Mouse (Mus musculus): ENCODE results near the gene Epha4. TPM values are rescaled to one million over a fixed set of nuclear protein-coding genes. Genes with fewer than 3 reads are reported as not detected.

Epha4 gene
- total RNA-seq (2021): 100 to 1,000 TPM; 224 to 256 TPM
- long read RNA-seq, experiment 1, full-length matches to known transcripts: 15 of 60 reads
- long read RNA-seq, experiment 1, partial matches to known transcripts: 29 of 60 reads
- long read RNA-seq, experiment 1, other reads (novel, unspliced or antisense): 16 of 60 reads
- long read RNA-seq, experiment 2, full-length matches to known transcripts: 9 of 30 reads
- long read RNA-seq, experiment 2, partial matches to known transcripts: 15 of 30 reads
- long read RNA-seq, experiment 2, other reads (novel, unspliced or antisense): 6 of 30 reads

DNA sequence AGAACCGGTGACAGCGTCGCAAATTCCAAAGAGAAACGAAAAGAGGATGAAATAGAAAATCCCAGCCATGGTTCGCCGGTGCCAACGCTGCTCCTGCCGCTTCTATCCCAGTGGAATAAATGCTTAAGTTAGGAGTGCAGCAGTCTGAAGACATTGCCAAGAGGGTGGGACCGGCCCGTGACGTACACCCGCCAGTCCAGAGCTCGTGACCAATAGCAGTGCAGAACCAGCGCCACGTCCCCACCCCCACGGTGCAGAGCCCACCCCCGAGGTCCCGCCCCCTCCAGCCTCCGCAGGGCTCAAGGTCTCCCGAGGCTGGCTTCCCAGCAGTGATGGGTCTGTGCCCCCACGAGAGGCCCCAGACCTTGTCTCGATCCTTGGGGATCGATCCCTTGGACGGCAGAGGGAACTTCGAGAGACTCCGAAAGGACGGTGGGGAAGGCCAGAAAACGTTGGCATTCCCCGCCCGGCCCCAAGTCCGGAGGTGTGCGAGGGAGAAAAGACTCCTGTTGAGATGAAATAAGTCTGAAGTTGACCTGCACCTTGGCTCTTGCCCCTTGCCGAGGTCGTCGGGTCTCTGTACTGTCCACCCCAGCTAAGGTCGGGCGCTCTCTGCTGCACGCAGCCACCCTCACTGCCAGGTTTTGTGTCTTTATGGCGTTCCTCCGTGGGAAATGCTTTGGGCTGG lies at the start of gene Epha4:
TSS of gene Epha4 (minus strand) at position 126 of the 688 bp plus-strand sequence.
- intact Hi-C loops (cut with DNase I): loop anchor here (5.0 to 10.0 kb wide), 7 partner anchors 103 to 1703 kb away; no protein-coding TSS in a partner anchor
- peak; percentile 93 to 95 for DNase-seq (ENCODE audit: low spot score in 2 of 2)

DNA sequence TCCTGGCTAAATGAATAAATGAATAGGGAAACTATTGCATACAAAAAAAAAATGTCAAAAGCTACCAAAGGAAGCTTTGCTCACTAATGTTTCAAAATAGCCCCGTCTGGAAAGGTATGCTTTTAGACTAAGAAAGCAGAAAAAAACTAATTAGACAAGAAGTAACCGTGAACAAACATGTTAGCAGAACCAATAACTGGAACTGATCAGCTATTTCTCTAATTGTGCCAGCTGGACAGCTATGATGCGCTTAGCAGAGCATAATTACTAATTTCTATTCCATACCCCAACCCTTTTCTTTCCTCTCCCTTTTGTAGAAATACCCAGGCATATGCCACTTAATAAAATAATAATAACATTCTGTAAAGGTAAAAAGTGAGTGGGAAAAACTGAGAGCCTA lies 41.3 kb upstream of the Epha4 start:
- intact Hi-C loops (cut with DNase I): no loop called here
- DNase-seq (ENCODE audit: low spot score in 2 of 2): no peak

- intact Hi-C loops (cut with DNase I): no loop called here
- no peak for DNase-seq (ENCODE audit: low spot score in 2 of 2)
These were observed 37.0 kb upstream of the Epha4 start for GRCm38 (mm10) chr1:77551927-77552326.

DNA sequence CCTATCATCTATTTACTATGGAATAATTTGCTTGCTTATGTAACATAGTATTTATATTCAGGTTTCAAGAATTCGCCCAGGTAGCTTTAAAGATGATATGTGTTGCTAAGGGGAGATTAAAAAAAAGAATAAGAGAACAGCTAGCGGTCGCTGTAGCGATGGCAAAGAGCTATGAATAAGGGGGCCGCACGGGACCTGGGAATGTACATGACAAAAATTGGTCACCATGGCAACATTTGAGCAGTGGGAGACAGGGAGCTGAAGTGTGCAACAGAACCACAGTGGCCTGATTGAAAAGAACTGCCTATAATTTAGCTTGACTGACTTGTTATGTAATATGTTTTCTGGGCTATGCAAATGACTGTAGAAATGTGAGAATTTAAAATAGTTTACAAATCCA lies 30.8 kb upstream of the Epha4 start:
- DNase-seq (ENCODE audit: low spot score in 2 of 2): peak; percentile 72 to 83
- intact Hi-C loops (cut with DNase I): loop anchor here (10.0 kb wide), 1 partner anchor 349 kb away; no protein-coding TSS in a partner anchor

DNA sequence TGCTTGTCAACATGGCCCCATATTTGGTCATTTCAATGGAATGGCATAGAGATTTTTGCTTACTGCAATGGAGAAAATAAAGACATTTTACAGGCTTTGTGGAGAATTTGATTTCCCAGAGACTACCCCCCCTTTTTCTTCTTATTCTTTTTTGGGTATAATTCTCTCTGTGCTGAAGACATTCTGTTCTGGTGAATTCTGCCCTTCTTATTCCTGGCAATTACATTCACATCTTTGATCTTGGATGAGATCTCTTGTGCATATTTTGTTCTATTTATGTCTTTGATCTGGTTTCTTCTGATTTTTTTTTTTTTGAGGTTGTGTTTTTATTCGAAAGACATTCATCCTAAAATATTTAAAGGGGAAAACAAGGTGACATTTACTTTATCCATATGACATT lies 30.1 kb upstream of the Epha4 start:
- intact Hi-C loops (cut with DNase I): loop anchor here (10.0 kb wide), 1 partner anchor 350 kb away; no protein-coding TSS in a partner anchor
- peak in 1 of 2 experiments; percentile 25 for DNase-seq (ENCODE audit: low spot score in 2 of 2)

GRCm38 (mm10) chr1:77544279-77544678 lies 29.4 kb upstream of the Epha4 start:
- intact Hi-C loops (cut with DNase I): loop anchor here (10.0 kb wide), 1 partner anchor 351 kb away; no protein-coding TSS in a partner anchor

GRCm38 (mm10) chr1:77539945-77540344 lies 25.1 kb upstream of the Epha4 start:
- intact Hi-C loops (cut with DNase I): loop anchor here (10.0 kb wide), 1 partner anchor 355 kb away; no protein-coding TSS in a partner anchor
- DNase-seq (ENCODE audit: low spot score in 2 of 2): no peak

More at GRCm38 (mm10) chr1:77544279-77544678, 29.4 kb upstream of the Epha4 start:
- no peak for DNase-seq (ENCODE audit: low spot score in 2 of 2)

DNA sequence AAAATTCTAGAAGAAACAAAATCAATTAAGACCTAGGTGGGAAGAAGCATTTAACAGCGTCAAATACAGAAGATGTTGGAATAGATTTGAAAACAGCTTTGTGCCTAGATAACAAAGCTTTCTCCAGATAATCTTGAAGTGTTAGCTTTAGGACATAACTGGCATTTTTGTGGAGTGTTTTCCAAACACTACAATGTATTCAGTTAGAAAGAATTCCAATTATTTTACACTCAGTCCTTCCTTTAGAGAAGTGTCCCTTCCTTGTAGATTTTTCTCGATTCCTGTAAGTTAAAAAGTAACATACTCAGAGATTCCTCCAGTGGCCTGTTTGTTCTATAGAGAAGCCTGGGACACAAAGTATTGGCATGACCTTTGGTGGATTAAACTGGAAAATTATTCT lies 23.7 kb upstream of the Epha4 start:
- DNase-seq (ENCODE audit: low spot score in 2 of 2): no peak
- intact Hi-C loops (cut with DNase I): no loop called here

- peak; percentile 33 to 48 for DNase-seq (ENCODE audit: low spot score in 2 of 2)
- intact Hi-C loops (cut with DNase I): no loop called here
These were observed 21.0 kb upstream of the Epha4 start for GRCm38 (mm10) chr1:77535905-77536304.

- DNase-seq (ENCODE audit: low spot score in 2 of 2): no peak
- intact Hi-C loops (cut with DNase I): no loop called here
These were observed 17.8 kb upstream of the Epha4 start for GRCm38 (mm10) chr1:77532576-77533183.

GRCm38 (mm10) chr1:77531934-77532575 lies 17.2 kb upstream of the Epha4 start:
- intact Hi-C loops (cut with DNase I): no loop called here
- DNase-seq (ENCODE audit: low spot score in 2 of 2): no peak

DNA sequence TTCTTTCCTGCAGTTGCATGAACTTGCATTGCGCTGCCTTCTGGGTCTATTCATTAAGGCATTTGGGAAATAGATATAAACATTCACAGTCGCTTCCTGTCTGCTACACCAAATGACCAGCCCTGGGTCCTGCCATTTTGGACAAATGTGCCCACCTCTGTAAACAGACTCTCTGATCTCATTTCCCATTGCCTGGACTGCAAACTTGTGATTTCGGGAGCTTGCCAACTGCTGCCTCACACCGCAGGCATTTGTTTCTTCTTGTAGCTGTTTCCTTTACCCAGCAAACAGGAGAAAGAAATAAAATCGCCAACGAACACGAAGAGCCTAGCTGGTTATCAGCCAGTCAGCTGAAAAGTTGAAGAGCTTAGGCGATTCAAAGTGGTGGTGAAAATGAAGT lies 10.2 kb upstream of the Epha4 start:
- DNase-seq (ENCODE audit: low spot score in 2 of 2): no peak
- intact Hi-C loops (cut with DNase I): no loop called here

DNA sequence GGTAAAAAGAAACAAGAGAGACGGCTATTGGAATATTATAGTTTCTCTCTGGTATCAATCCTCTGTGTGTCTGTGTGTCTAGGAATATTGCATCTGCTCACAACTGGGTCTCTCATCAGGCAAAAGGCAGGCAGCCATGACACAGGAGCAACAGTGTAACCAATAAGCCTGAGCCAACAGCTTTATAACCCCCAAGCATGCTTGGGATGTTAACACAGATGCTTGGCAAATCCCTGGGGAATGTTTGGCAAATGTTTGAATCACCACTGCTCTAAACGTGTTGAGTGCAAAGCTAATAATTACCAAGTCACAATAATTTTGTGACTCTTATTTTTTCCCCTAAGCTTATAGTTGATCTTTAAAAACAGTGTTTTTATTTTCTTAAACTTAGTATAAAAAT lies 8.5 kb upstream of the Epha4 start:
- intact Hi-C loops (cut with DNase I): no loop called here
- DNase-seq (ENCODE audit: low spot score in 2 of 2): no peak

DNA sequence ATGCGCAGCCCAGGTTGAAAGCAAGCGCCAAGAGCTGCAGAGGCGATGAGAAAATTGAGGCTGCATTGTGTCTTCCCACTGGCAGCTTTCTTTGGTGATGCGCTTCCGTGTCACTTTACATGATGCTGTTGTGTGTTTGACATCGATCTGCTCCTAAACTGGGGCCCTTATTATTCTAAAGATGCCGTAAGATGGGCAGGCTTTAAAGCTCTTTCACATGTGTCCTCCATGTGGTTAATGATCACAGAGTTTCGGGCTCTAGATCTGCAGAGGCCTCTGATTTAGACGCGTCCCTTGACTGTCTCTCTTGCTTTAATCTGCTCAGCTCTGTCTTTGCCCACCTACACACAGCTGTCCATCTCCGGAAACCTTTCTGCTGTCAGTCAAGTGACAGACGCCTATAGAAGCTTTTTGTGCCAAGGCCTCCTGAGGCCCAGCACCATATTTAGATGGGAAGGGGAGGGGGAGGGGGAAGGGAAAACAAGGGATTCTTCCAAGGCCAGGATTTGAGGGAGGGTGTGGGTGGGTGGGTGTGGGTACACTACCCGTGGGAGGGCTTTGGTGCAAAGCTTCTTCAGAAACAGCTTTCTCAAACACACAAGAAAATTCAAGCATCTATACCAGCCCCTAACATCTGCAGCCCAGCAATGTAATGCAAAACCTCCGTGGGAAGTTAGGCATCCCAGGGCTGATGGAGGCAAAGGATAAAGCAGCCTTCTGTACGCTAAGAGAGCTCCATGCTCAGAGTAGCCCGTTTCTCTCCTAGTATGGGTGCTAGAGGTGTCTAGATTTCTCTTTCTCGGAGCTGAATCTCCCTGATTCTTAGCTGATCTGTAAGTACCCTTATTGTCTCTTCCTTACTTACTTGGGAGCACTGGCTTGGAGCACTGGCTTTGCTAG lies 7.0 kb upstream of the Epha4 start:
- DNase-seq (ENCODE audit: low spot score in 2 of 2): peak in 1 of 2 experiments; percentile 33
- intact Hi-C loops (cut with DNase I): no loop called here

DNA sequence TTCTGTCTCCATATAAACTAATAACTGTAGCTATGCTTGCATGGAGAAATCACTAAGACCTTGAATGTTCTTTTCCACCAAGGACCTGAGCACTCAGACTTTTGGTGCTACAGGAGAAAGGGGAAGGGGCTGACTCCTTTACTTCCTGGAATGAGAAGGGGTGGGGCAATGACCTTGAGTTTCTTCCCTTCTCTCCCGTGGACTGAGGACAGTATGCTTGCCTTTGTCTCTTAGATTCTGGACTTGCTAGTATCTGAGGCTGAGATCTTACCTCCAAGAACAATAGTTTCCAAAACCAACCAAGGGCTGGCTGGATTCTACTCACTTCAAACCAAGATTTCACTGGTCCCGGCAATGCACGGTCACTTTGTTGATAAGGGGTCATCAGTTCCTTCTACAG lies 3.8 kb upstream of the Epha4 start:
- DNase-seq (ENCODE audit: low spot score in 2 of 2): no peak
- intact Hi-C loops (cut with DNase I): loop anchor here (5.0 to 10.0 kb wide), 5 partner anchors 379 to 1706 kb away; no protein-coding TSS in a partner anchor

- peak; percentile 94 to 96 for DNase-seq (ENCODE audit: low spot score in 2 of 2)
- intact Hi-C loops (cut with DNase I): loop anchor here (1.0 to 10.0 kb wide), 6 partner anchors 381 to 1863 kb away; no protein-coding TSS in a partner anchor
These were observed 1.5 kb upstream of the Epha4 start for GRCm38 (mm10) chr1:77516203-77516991.

- no peak for DNase-seq (ENCODE audit: low spot score in 2 of 2)
- intact Hi-C loops (cut with DNase I): loop anchor here (5.0 to 10.0 kb wide), 5 partner anchors 382 to 1703 kb away; no protein-coding TSS in a partner anchor
These were observed 728 bp upstream of the Epha4 start for GRCm38 (mm10) chr1:77515651-77515981.

All from left cerebral cortex, postnatal 14 days (tissue).